Mouse (Mus musculus): ENCODE data around the gene Ankrd33b. TPM values are rescaled to one million over a fixed set of nuclear protein-coding genes. Genes with fewer than 3 reads are reported as not detected.

The Ankrd33b gene
- total RNA-seq (2014; rRNA removed; ENCODE audit: low replicate concordance) (12.9 and 23.3 TPM in 2 replicates), polyA plus RNA-seq (2015; fragmentation: Nextera tagmentation; extraction: Ambion mirVana) (5.1 and 5.6 TPM in 2 replicates)

DNA sequence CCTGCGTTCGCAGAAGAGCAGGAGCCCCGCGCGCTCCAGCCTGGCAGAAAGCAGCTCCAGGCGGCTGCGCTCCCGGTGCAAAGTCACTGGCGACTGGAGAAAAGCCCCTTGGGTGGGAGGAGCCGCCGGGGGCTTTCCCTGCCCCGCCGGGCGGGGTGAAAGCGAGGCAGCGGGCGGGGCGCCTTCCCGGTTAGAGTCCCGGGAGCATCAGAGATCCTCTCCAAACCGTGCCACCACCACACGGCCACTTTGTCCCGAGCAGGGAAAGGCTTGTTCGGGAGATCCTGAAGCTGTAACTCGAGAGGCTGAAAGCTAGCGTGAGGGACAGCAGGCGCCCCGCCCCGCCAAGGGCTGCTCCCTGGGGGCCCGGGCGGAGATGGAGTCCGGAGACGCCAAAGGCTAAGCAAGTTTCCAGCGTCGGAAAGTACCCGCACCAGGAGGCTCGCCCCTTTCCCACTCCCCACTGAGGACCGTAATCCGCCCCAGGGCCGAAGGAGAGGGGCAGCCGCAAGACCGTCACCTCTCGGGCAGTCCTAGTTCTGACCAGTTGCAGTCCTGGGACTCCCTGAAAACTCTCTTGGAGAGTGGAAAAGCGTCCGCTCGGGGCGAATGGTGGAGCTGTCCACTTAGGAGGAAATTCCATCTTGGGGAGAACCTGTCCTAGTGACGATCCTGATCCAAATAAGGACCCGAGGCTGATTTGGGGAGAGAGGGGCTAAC is at the start of gene Ankrd33b:
Gene Ankrd33b, minus strand, starts transcription at position 246 of the 720 bp plus-strand sequence.
- Histone ChIP-seq H3K9ac (replicated peaks; ENCODE audit: low read depth, low read length) (peak within 1 kb of the TSS; percentile 72), H3K9me3 (replicated peaks; ENCODE audit: control insufficient read depth, low read length) (no peaks in the 10 kb centered on the region), H3K27ac (ENCODE audit: low read depth) (peak within 1 kb of the TSS; percentile 60), H3K4me2 (ENCODE audit: low read depth, low read length) (peak within 1 kb of the TSS; percentile 99), H3K4me3 (ENCODE audit: low read depth, low read length) (peak within 1 kb of the TSS; percentile 81), H3K36me3 (replicated peaks; ENCODE audit: control insufficient read depth, insufficient read depth, low read length) (no peaks in the 10 kb centered on the region), H3K27me3 (ENCODE audit: control insufficient read depth, insufficient read depth, low read length) (0 out of 2 replicates have a peak, but pooled peaks cover 3% of the 10 kb centered on the region), H3K4me1 (ENCODE audit: control insufficient read depth, insufficient read depth) (peaks cover 9% of the 10 kb centered on the region; the same call in 1 of the 2 replicates)
- peak; percentile 70 for ATAC-seq (ENCODE audit: insufficient read depth, low read depth)
- peak; percentile 51 for DNase-seq (ENCODE audit: low spot score)
- TF ChIP-seq EP300 (IDR thresholded peaks at IDR 0.05; ENCODE audit: low read depth), result no peak
- TF ChIP-seq CTCF (IDR thresholded peaks at IDR 0.05; ENCODE audit: low read depth), result no peak
- WGBS, result under 1% methylated on average over 48 of the region's 49 CpGs

GRCm38 (mm10) chr15:31415181-31415580 is 47.7 kb upstream of the Ankrd33b start:
- Histone ChIP-seq H3K4me2 (ENCODE audit: low read depth, low read length) (no peak overlapping the region), H3K27ac (ENCODE audit: low read depth) (no peak overlapping the region), H3K9ac (replicated peaks; ENCODE audit: low read depth, low read length) (no peak overlapping the region), H3K27me3 (ENCODE audit: control insufficient read depth, insufficient read depth, low read length) (no peaks in the 10 kb centered on the region), H3K4me1 (ENCODE audit: control insufficient read depth, insufficient read depth) (peaks cover 12% of the 10 kb centered on the region; the same call in 1 of the 2 replicates), H3K4me3 (ENCODE audit: low read depth, low read length) (no peak overlapping the region), H3K9me3 (replicated peaks; ENCODE audit: control insufficient read depth, low read length) (no peaks in the 10 kb centered on the region), H3K36me3 (replicated peaks; ENCODE audit: control insufficient read depth, insufficient read depth, low read length) (no peaks in the 10 kb centered on the region)
- DNase-seq (ENCODE audit: low spot score) (no peak), ATAC-seq (ENCODE audit: insufficient read depth, low read depth) (no peak)
- WGBS, result 54% methylated on average over 4 of the region's 4 CpGs
- TF ChIP-seq EP300 (IDR thresholded peaks at IDR 0.05; ENCODE audit: low read depth) (no peak), CTCF (IDR thresholded peaks at IDR 0.05; ENCODE audit: low read depth) (no peak)

DNA sequence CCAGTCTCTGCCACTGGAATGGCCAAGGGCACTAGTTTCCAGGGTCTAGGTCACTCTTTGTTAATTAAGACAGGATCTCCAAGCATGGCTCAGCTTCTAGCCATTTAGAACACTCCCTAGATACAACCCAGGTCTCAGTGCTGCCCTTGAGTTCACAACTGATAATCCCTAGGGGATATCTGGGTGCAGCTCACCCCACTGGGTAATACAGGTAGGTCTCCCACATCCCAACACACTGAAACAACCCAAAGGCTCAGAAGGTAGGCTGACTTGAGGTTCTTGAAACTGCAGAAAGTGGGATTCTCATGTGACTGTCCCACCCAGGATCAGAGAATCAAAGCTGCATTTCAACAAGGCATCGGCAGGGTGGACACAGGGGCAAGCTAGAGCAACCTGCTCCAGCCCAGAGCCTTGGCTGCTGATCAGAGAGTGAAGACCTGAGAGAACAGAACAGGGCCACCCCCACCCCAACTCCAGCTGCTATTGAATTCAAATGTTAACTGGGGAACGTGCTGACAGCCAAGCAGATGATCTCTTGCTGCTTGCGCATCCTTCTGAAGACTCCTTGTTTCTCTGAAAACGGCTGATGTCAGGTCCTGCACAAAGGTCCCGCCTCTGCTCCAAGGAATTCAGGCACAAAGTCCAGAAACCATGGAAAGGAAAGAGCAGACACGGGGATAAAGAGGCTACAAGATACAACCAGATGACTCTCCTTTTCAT is 46.8 kb upstream of the Ankrd33b start:
- H3K36me3 ChIP-seq (replicated peaks; ENCODE audit: control insufficient read depth, insufficient read depth, low read length), result no peaks in the 10 kb centered on the region
- 59% methylated on average over 6 of the region's 6 CpGs for WGBS

GRCm38 (mm10) chr15:31413662-31414061 is 46.1 kb upstream of the Ankrd33b start:
- no peak overlapping the region for H3K4me3 ChIP-seq (ENCODE audit: low read depth, low read length)
- peaks cover 11% of the 10 kb centered on the region; the same call in 1 of the 2 replicates for H3K4me1 ChIP-seq (ENCODE audit: control insufficient read depth, insufficient read depth)
- no peak for DNase-seq (ENCODE audit: low spot score)
- 91% methylated on average over 6 of the region's 6 CpGs for WGBS
- no peaks in the 10 kb centered on the region for H3K27me3 ChIP-seq (ENCODE audit: control insufficient read depth, insufficient read depth, low read length)
- no peaks in the 10 kb centered on the region for H3K36me3 ChIP-seq (replicated peaks; ENCODE audit: control insufficient read depth, insufficient read depth, low read length)
- no peak for TF ChIP-seq EP300 (IDR thresholded peaks at IDR 0.05; ENCODE audit: low read depth)
- TF ChIP-seq CTCF (IDR thresholded peaks at IDR 0.05; ENCODE audit: low read depth), result no peak
- no peak overlapping the region for H3K4me2 ChIP-seq (ENCODE audit: low read depth, low read length)
- H3K9me3 ChIP-seq (replicated peaks; ENCODE audit: control insufficient read depth, low read length), result no peaks in the 10 kb centered on the region
- no peak for ATAC-seq (ENCODE audit: insufficient read depth, low read depth)
- H3K27ac ChIP-seq (ENCODE audit: low read depth), result no peak overlapping the region
- no peak overlapping the region for H3K9ac ChIP-seq (replicated peaks; ENCODE audit: low read depth, low read length)

More for the DNA sequence above, 46.8 kb upstream of the Ankrd33b start:
- Histone ChIP-seq H3K27ac (ENCODE audit: low read depth) (no peak overlapping the region), H3K9ac (replicated peaks; ENCODE audit: low read depth, low read length) (no peak overlapping the region), H3K4me2 (ENCODE audit: low read depth, low read length) (no peak overlapping the region), H3K9me3 (replicated peaks; ENCODE audit: control insufficient read depth, low read length) (no peaks in the 10 kb centered on the region), H3K27me3 (ENCODE audit: control insufficient read depth, insufficient read depth, low read length) (no peaks in the 10 kb centered on the region), H3K4me3 (ENCODE audit: low read depth, low read length) (no peak overlapping the region), H3K4me1 (ENCODE audit: control insufficient read depth, insufficient read depth) (peaks cover 12% of the 10 kb centered on the region; the same call in 1 of the 2 replicates)
- ATAC-seq (ENCODE audit: insufficient read depth, low read depth) (no peak), DNase-seq (ENCODE audit: low spot score) (no peak)
- TF ChIP-seq EP300 (IDR thresholded peaks at IDR 0.05; ENCODE audit: low read depth) (no peak), CTCF (IDR thresholded peaks at IDR 0.05; ENCODE audit: low read depth) (no peak)

DNA sequence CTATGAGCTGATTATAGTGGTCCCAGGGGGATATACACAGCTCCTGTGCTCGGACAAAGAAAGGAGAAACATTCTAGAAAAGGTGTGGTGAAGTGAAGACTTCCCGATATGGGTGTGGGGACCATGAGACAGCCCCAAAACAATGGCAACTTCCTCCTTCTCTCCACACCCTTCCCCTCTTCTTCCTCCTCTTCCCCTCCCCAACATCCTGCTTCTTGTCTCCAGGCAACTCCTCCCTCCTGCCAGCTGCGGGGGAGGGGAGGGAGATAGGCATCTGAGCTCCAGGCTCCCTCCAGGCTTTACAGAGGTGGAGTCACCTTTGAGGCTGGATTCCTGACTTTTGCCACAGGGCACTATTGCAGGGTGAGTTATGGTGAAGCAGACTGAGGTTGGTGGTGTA is 45.4 kb upstream of the Ankrd33b start:
- Histone ChIP-seq H3K4me1 (ENCODE audit: control insufficient read depth, insufficient read depth) (peaks cover 4% of the 10 kb centered on the region; the same call in 1 of the 2 replicates), H3K27me3 (ENCODE audit: control insufficient read depth, insufficient read depth, low read length) (no peaks in the 10 kb centered on the region), H3K4me2 (ENCODE audit: low read depth, low read length) (no peak overlapping the region), H3K9ac (replicated peaks; ENCODE audit: low read depth, low read length) (no peak overlapping the region), H3K9me3 (replicated peaks; ENCODE audit: control insufficient read depth, low read length) (no peaks in the 10 kb centered on the region), H3K36me3 (replicated peaks; ENCODE audit: control insufficient read depth, insufficient read depth, low read length) (no peaks in the 10 kb centered on the region), H3K4me3 (ENCODE audit: low read depth, low read length) (no peak overlapping the region), H3K27ac (ENCODE audit: low read depth) (no peak overlapping the region)
- no peak for ATAC-seq (ENCODE audit: insufficient read depth, low read depth)
- no peak for DNase-seq (ENCODE audit: low spot score)
- WGBS, result 35% methylated on average over 3 of the region's 3 CpGs
- TF ChIP-seq EP300 (IDR thresholded peaks at IDR 0.05; ENCODE audit: low read depth) (no peak), CTCF (IDR thresholded peaks at IDR 0.05; ENCODE audit: low read depth) (no peak)

All from heart, postnatal 0 days (tissue).